Mouse (Mus musculus) kidney, postnatal 4 days (tissue): ENCODE results near the gene Kcnj16.

Source experiments
- DNase-seq, 2 experiments: peaks; one replicate each; pipeline ENCODE4 v3.0.0; 2021; ENCODE audit warnings: mixed read lengths in 2 of 2

Kcnj16 gene

GRCm38 (mm10) chr11:111056030-111056429, 88.2 kb downstream of the Kcnj16 start:
- DNase-seq = no peak

- DNase-seq = no peak
These were observed 89.6 kb downstream of the Kcnj16 start for GRCm38 (mm10) chr11:111057435-111057834.

GRCm38 (mm10) chr11:111059440-111059839, 91.6 kb downstream of the Kcnj16 start:
- no peak for DNase-seq

GRCm38 (mm10) chr11:111060216-111060615, 92.4 kb downstream of the Kcnj16 start:
- DNase-seq = no peak

- peak; percentile 63 to 72 for DNase-seq
These were observed 97.1 kb downstream of the Kcnj16 start for GRCm38 (mm10) chr11:111064751-111065527.

- peak; percentile 93 to 95 for DNase-seq
These were observed 97.9 kb downstream of the Kcnj16 start, which contains the start of gene Kcnj2 for GRCm38 (mm10) chr11:111065635-111066298. TSS of gene Kcnj2 (plus strand) at chr11:111066164.

GRCm38 (mm10) chr11:111066299-111066691, 98.5 kb downstream of the Kcnj16 start:
- no peak for DNase-seq

- DNase-seq = no peak
These were observed 100.0 kb downstream of the Kcnj16 start for GRCm38 (mm10) chr11:111067787-111068186.

- no peak for DNase-seq
These were observed 102.6 kb downstream of the Kcnj16 start for GRCm38 (mm10) chr11:111070460-111070859.

GRCm38 (mm10) chr11:111074131-111074530, 106.3 kb downstream of the Kcnj16 start:
- no peak for DNase-seq
